Mouse (Mus musculus) urinary bladder, postnatal 4 days (tissue): ENCODE results near the gene Gjc1.

Source experiments
- DNase-seq, 2 experiments: peaks; one replicate each; pipeline ENCODE4 v3.0.0; 2021 to 2022; ENCODE audit warnings: low spot score in 2 of 2

Gene Gjc1

GRCm38 (mm10) chr11:102772771-102773700, 46.5 kb downstream of the Gjc1 start:
- DNase-seq = no peak

GRCm38 (mm10) chr11:102771916-102772714, 47.4 kb downstream of the Gjc1 start:
- DNase-seq = no peak

GRCm38 (mm10) chr11:102770662-102771435, 48.7 kb downstream of the Gjc1 start:
- no peak for DNase-seq

- DNase-seq = no peak
These were observed 49.4 kb downstream of the Gjc1 start for GRCm38 (mm10) chr11:102769993-102770661.

GRCm38 (mm10) chr11:102769141-102769540, 50.4 kb downstream of the Gjc1 start:
- DNase-seq = no peak

- no peak for DNase-seq
These were observed 52.3 kb downstream of the Gjc1 start for GRCm38 (mm10) chr11:102767055-102767670.

DNA sequence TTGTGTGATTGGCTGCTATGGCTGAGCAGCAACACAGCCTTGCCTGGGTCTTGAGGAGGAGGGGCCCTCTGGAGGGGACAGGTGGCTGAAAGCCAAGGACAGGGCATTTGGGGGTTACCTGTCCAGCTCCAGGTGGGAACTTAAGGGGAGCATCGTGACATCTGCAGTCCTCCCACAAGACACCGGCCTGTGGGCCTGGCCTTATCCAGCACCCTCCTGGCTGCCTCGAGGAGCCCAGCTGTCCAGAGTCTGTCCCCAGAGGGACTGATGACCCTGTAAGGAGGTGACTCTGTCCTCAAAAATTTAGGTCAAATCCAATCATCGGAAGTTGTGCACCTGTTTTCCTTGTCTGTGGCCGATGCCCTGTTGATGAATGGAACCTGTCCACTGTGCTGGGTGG, 54.1 kb downstream of the Gjc1 start:
- DNase-seq = no peak

GRCm38 (mm10) chr11:102763009-102763767, 56.3 kb downstream of the Gjc1 start:
- no peak for DNase-seq

- DNase-seq = no peak
These were observed 57.3 kb downstream of the Gjc1 start for GRCm38 (mm10) chr11:102762248-102762647.

- DNase-seq = no peak
These were observed 57.9 kb downstream of the Gjc1 start, which contains the start of gene Adam11 for GRCm38 (mm10) chr11:102761309-102762210. Gene Adam11, plus strand, starts transcription at chr11:102761439.

DNA sequence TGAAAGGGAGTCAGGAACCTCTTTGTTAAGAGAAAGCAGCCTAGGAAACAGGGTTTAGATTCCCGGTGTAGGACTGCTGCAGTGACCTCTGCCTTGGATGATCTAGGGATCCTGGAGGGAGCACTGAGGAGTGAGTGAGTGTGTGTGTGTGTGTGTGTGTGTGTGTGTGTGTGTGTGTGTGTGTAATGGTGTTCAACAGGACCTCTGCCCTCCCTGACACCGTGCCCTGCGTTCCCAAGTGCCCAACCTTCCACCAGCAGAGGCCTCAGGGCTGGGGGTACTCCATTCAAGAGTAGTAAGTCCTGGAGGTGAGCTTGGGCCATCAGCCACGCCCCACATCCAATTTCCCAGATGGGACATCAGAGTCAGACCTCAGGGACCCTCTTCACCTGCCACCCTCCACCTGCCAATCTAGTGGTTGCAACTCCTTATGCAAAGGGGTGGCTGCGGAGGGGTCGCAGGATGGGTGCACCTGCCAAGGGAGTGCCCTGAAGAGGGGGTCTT, 58.6 kb downstream of the Gjc1 start:
- DNase-seq = no peak

DNA sequence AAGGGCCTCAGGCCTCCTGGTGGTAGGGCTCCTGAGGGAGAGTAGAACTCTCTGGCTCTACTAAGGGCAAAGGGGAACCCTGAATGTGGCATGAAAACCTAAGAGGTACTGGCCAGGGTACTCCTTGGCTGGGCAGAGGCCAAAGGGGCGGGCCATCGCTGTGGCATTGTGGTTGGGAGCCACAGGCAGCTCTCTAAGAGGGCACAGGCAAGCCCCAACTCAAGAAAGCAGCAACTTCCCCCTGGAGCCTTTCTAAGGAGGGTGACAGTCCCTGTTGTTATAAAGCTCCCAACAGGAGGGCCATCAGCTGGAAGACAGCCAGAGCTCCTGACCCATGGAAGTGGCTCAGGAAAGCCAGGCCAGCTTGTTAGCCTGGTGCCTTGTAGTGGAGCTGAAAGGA, 60.5 kb downstream of the Gjc1 start:
- no peak for DNase-seq

DNA sequence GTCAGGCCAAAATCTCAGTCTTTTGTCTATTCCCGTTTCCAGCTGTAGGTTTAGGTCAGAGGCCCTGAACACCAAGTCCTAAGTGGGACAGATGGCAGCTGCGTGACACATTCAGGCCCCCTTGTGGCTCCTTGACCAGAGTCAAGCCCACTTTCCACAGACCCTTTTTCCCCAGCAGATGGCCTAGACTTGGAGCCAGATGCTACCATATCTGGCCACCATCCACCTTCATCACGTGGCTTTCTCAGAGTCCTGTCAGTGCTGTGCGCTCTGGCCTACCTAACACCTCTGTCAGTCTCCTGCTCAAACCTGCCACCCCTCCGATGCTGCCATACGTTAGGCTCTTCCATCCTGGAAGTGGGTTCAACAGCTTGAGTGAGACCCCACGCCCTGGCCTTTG, 64.1 kb downstream of the Gjc1 start:
- DNase-seq = no peak

DNA sequence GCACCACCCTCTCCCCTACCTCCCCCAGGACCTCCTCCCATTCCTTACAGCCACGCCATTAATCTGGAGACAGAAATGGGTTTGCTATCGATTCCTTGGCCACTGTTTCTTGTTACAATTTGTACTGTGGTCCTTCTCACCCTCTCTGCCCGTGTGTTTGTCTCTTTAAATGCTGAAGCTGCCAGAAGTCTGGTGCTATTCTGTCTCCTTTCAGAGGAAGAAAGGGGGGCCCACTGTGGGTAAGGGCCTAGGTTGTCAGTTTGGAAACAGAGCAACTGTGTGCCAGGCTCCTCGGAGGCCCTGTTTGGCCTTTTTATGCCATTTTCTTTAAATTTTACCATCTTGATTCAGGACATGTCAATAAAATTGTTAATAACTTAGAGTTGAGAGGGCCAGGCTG, 65.1 kb downstream of the Gjc1 start:
- no peak for DNase-seq

- no peak for DNase-seq
These were observed 65.7 kb downstream of the Gjc1 start for GRCm38 (mm10) chr11:102753591-102754324.

GRCm38 (mm10) chr11:102752896-102753590, 66.5 kb downstream of the Gjc1 start:
- DNase-seq = no peak

GRCm38 (mm10) chr11:102749712-102750111, 69.8 kb downstream of the Gjc1 start:
- DNase-seq = no peak
